Mouse (Mus musculus) heart, adult 2 months (tissue): ENCODE data around the gene 1700007K13Rik.

Experiments
- CTCF ChIP-seq: fragments of 200-600 bp; IDR thresholded peaks from 2 replicates; pipeline ENCODE4 v1.8.1; 2022; ENCODE audit warnings: antibody characterized with exemption, mild to moderate bottlenecking, moderate library complexity
- EP300 ChIP-seq: fragments of 200-500 bp; IDR thresholded peaks from 2 replicates; pipeline ENCODE4 v1.6.1; 2011; ENCODE audit warnings: low read depth, low read length, control low read depth; ENCODE audit not compliant: insufficient read depth
- POLR2A ChIP-seq: fragments of 200-500 bp; IDR thresholded peaks from 2 replicates; pipeline ENCODE4 v1.6.1; 2011; ENCODE audit warnings: mild to moderate bottlenecking, low read depth, low read length, control low read depth; ENCODE audit not compliant: insufficient read depth

GRCm38 (mm10) chr2:28504676-28505075 is 38.5 kb upstream of the 1700007K13Rik start:
- TF ChIP-seq CTCF (no peak), EP300 (no peak), POLR2A (no peak)
